Mouse (Mus musculus): Measurements from ENCODE around the gene Ppp1r1c.

DNA sequence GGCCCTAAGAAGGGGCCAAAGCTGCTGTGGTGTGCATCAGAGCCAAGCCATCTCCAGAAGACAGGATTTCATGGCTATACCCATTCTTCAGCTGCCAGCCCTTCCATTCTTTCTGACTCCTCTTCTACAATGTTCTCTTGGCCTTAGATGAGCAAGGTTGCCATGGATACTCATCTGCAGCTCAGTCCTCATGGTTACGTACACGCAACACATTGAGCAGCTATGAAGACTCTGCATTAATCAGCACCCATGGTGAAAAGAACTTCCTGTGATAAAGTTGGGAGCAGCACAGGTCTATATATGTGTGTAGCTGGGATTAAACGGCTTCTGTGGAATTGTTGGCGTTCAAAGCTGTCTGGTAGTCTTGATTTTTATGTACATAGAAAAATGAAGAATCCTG lies 24.3 kb upstream of the Ppp1r1c start:
- TF ChIP-seq POLR2A (IDR thresholded peaks at IDR 0.05; ENCODE audit: borderline replicate concordance, extremely low read depth, insufficient read depth, insufficient read length, poor library complexity, severe bottlenecking): no peak
- TF ChIP-seq CTCF (IDR thresholded peaks at IDR 0.05; ENCODE audit: borderline replicate concordance, extremely low read depth, insufficient read depth, insufficient read length): no peak
